Mouse (Mus musculus): Measurements from ENCODE around the gene Zfp101.
A peak's percentile ranks its signal among the peaks of the same experiment; 100 is the strongest.

Gene Zfp101

DNA sequence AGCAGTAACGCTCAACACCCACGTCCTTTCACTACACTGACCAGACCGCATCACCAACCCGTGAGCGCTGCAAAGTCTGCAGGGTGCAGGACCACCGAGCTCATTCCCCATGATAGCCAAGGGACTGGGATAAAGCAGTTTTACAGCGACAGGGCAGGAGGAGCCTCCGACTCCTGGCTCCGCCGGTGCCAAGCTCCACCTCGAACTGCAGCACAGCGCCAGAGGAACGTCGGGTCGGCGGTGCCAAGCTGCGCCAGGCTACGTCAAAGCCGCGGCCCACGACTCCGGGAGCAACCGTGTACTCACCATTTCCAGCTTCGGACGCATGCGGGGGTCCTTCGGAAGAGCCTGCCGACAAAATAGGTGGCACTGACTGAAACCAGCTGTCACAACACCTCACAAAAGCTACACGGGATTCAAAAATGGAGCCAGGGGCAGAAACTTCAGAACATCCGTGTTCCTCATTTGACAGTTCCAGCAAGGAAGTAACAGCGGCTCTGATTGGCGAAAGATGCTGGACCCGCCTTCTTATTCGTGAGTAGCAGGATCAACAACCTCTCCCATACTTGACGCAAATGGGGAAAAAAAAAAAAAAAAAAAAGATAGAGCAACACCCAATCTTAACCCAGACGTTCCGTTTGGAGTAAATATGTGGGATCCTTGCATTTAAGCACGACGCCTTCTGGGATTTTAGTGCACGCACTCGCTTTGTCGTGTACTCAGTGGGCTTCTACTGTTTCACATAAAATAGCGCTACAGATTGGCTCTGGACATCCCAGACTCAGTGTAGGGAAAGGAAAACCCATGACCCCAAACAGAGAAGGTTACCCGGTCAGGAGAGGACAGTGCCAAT is at the start of gene Zfp101:
Gene Zfp101 (minus strand): TSS at position 460 of the 853 bp plus-strand sequence.
- peak; percentile 76 to 84 for DNase-seq (ENCODE audit: low spot score in 2 of 2)

DNA sequence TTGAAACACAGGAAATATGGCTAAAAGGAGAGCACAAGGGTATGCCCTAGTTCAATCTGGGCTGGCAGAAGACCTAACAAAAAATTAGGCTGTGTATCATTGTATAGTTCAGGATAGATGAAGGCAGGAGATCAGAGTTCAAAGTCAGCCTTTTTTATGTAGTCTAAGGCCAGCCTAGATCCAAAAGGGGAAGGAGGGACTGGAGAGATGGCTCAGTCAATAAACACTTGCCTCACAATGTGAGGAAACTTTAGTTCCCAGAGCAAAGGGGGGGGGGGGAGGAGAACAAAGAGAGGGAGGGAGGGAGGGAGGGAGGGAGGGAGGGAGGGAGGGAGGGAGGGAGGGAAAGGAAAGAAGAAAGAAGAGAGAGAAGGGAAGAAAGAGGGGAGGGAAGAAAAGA is 46.7 kb upstream of the Zfp101 start:
- DNase-seq (ENCODE audit: low spot score in 2 of 2): no peak

DNA sequence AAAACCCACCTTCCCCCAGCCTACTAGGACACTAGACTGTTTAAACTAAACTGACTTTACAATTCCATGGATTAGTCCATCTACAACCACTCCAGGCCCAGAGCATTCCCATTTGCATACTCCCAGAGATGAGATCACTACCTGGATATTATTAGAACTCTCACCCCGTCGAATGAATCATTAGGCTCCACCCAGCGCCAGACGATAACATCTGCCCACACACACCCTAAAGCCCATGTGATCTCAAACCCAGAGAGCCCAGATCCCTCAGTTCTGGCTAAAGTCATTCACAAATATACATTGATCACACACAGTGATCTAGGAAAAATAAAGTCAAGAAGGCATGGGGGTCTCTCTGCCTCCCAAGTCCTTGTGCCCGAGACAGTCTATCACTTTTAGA is 45.5 kb upstream of the Zfp101 start:
- DNase-seq (ENCODE audit: low spot score in 2 of 2): peak; percentile 17 to 68

DNA sequence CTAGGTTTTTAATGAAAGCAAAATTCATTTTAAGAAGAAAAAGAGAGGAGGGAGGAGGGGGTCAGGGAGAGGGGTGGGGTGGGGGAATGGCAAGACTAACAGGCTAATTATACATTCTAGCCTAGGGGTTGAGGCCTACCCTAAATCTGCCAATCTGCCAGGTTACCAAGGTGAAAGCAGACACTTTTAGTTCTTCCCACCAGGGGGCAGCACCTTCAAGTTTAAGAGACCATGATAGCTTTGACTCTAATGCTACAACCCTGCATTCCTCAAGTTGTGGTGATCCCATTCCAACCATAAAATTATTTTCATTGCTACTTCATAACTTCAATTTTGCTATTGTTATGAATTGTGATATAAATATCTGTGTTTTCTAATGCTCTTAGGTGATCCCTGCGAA is 44.7 kb upstream of the Zfp101 start:
- peak; percentile 42 to 58 for DNase-seq (ENCODE audit: low spot score in 2 of 2)

DNA sequence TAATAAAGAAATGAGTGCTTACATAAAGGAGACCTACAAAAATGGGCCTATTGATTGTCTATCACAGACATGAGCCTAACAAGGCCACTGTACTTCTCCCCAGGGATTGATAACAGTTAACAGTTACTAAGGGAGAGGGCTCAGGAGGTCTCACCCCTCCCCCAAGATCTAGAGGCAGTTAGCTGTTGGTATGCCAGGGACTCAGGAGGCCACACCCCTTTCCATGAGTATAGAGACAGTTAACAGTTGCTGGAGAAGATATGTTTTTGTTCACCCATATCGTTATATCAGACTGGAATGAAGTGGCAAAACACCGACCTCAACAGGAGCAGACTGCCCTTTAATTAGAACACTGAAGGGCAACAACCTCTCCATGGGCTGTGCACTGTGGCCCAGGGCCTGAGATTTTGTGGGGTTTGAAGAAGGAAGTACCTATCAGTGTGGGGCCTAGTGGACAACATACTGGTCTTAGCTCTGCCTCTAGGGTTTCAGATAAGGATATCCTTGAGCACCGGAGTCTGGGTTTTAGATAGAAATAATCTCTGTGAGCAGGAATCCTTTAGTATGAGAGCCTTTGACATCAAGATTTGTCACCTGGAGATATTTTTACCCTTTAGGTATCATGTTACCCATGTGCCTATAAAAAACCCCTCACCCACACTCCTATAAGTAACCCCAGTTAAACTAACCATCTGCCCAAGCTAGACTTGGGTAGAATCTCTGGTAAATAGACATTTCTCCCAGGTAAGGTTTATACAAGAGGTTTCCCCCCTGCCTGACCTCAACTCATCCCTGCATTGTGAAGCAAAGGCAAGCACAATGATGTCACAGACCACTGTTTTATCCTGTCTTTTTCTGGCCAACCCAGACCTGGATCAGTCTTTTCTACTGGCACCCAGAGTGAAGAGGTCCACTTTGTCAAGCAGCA is 37.8 kb upstream of the Zfp101 start, which contains the start of gene Actl9:
Gene Actl9 (plus strand): TSS at position 878 of the 928 bp plus-strand sequence.
- no peak for DNase-seq (ENCODE audit: low spot score in 2 of 2)

DNA sequence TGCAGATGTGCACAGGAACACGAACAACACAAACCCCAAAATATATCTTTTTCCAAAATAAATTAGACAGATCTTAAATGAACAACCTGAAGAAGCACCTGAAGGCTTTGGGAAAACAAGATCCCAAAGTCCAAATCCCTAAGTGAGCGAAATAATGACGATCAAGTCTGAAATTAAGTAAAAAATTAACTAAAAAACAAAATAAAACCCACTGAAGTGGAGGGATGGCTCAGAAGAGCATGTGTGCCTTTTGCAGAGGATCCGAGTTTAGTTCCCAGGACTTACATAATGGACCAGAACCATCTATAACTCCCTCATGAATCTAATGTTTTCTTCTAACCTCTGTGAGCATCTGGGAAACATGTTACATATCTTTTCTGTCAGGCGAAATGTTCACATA is 2.2 kb downstream of the Zfp101 start:
- no peak for DNase-seq (ENCODE audit: low spot score in 2 of 2)

DNA sequence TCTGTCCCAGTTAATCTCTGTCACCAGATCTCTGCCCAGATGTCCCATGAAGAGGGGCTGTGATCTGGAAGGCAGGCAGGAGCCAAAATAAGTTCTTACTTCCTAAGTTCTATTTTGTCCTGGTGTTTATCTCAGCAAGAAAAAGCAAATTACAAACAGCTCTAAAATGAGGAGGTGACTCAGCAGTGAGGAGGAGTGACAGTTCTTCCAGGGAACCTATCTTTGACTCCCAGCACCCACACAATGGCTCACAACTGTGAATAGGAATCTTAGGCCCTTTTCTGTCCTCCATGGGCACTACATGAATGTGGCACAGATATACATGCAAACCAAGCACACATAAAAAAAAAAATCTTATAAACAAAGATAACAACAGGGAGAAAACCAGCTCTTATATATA is 8.7 kb downstream of the Zfp101 start:
- no peak for DNase-seq (ENCODE audit: low spot score in 2 of 2)

DNA sequence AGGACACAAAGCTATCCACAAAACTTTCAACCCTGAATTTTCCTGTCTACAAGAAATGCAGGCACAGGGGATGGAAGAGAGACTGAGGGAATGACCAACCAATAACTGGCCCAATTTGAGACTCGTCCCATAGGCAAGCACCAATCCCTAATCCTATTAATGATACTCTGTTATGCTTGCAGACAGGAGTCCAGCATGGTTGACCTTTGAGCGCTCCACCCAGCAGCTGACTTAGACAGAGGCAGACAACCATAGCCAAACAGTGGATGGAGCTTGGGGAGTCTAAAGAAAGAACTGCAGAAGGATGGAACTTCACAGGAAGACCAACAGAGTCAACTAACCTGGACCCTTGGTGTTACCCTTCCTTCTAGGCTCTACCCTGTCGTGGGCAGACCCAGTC is 21.6 kb downstream of the Zfp101 start:
- DNase-seq (ENCODE audit: low spot score in 2 of 2): no peak

DNA sequence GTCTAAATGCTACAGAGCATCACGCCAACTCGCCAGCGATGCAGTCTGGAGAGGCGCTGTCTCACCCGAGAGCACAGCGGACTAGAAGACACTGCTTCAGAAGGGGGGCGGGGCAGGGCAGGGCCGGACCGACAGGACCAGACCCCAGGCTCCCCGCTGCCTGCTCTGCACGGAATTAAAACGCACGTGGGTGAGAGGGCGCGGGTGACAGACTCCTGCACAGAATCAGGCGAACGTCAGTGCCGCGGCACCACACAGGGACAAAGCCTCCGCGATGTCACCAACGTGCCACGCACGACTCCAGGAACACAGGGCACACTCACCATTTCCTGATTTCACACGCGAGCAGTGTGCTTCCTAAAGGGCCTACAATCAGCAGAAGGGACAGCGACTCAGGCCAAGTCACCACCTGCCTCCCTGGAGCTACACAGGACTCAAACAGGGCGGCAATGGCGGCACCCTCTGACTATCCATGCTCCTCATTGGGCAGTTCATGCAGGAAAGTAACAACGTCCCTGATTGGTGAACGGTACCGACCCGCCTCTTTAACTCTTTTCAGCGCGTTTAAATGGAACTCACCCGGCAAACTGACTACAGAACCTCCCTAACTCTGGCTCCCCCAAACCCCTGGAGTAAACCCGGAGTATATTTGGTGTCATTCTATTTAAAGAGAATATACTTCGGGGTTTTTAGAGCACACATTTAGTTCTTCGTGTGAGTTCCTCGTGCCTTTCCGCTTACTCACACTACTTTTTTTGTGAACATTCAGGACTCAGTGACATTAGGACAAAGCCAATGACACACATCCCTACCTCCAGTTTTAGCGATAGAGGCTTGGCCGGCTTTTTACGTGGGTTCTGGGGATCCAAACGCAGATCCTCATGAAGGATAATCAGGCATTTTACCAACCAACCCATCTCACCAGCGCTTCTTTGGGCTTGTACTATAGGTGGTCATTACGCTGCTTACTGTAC is 35.7 kb downstream of the Zfp101 start, which contains the start of gene Zfp81:
Gene Zfp81 (minus strand): TSS at position 468 of the 974 bp plus-strand sequence.
- peak; percentile 68 to 82 for DNase-seq (ENCODE audit: low spot score in 2 of 2)

DNA sequence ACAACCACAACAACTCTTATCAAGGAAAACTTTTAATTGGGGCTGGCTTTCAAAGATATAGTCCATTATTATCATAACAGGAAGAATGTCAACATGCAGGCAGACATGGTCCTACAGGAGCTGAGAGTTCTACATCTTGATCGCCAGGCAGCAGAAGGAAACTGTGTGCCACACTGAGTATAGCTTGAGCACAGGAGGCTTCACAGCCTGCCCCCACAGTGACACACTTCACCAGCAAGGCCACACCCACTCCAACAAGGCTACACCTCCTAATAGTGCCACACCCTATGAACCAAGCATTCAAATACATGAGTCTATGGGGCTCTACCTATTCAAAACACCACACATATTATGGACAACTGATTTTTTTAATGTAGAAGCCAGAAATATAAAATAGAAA is 41.5 kb downstream of the Zfp101 start:
- DNase-seq (ENCODE audit: low spot score in 2 of 2): no peak

Measured in urinary bladder, adult 18-20 months (tissue).